Mouse (Mus musculus) thymus, adult 2 months (tissue): ENCODE measurements around the gene Trpc4ap.

ENCODE experiments used
- CTCF ChIP-seq: fragments of 200-500 bp; IDR thresholded peaks from 2 replicates; pipeline ENCODE4 v1.5.1; 2012; ENCODE audit warnings: mild to moderate bottlenecking, control low read depth, low read length, moderate library complexity, borderline replicate concordance; ENCODE audit not compliant: control insufficient read depth, poor library complexity, insufficient read depth; ENCODE audit errors: extremely low read depth
- POLR2A ChIP-seq: fragments of 200-500 bp; IDR thresholded peaks from 2 replicates; pipeline ENCODE4 v1.6.1; 2012; ENCODE audit warnings: mild to moderate bottlenecking, low read length, control low read depth, moderate library complexity; ENCODE audit not compliant: control insufficient read depth, poor library complexity, insufficient read depth; ENCODE audit errors: extremely low read depth

DNA sequence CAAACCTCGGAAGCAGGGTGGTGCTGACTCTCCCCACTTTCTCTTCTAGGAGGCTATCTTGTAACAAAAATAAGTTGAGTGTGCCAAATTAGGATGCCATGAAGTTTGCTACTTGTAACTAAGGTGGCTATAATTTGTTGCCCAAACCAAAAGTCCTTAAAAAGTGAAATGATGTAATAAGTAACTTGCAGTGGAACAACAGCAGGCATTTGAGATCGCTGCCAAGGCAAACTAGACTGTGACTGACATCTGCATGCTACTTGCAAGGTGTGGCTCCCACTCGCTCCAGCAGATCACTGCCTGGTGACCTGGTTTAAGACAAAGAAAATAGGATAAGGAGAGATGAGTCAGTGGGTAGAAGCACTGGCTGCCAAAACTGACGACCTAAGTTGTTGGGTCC, 952 bp upstream of the Trpc4ap start:
- no peak for TF ChIP-seq CTCF
- no peak for TF ChIP-seq POLR2A
